9 mouse cellular contexts compared by ENCODE assay signal in genomic region chr1:102628061-102628460, GRCm38 (mm10).
DNase-seq lines count a peak whose midpoint lies in the region; ATAC-seq and TF ChIP-seq lines count a peak whose summit lies in the region.
"Had no signal": no experiment of that assay in that cellular context is flagged by ENCODE, and none has a peak within 500 bp of the region (broad histone marks: within the 10 kb centered on the region; RNA-seq: fewer than 3 reads in every experiment).

No protein-coding gene starts in this region.

- WGBS in hindbrain, embryonic 14.5 days, result 74% methylated on average over 7 of the region's 7 CpGs
- 77% methylated on average over 7 of the region's 7 CpGs for WGBS in lung, postnatal 0 days

- DNase-seq in Patski (ENCODE audit: low read depth, low spot score), result peak; percentile 97
- DNase-seq in cerebellum, postnatal 36 days, result peak; percentile 85 to 93
- peak; percentile 98 for DNase-seq in gastrocnemius, adult 18-20 months (ENCODE audit: low spot score)
- DNase-seq in hindbrain, embryonic 14.5 days (ENCODE audit: low spot score), result peak; percentile 93
- DNase-seq in layer of hippocampus, postnatal 14 days (ENCODE audit: low spot score in 2 of 2), result peak; percentile 99
- DNase-seq in lung, postnatal 0 days (ENCODE audit: low spot score), result peak; percentile 96
- peak; percentile 60 for DNase-seq in retina, adult 2 months (ENCODE audit: low read depth, low spot score)
- DNase-seq in thymus, postnatal 36 days, result peak; percentile 85 to 94

- POLR2A ChIA-PET in Patski (lab: Charles Lee), result no interaction called here

- no peak for TF ChIP-seq CTCF in Patski (IDR thresholded peaks at IDR 0.05)
- no peak for TF ChIP-seq CTCF in lung, postnatal 0 days (IDR thresholded peaks at IDR 0.05)

- no peak overlapping the region for H3K4me2 ChIP-seq in hindbrain, embryonic 14.5 days (replicated peaks)
- no peak overlapping the region for H3K4me2 ChIP-seq in lung, postnatal 0 days (replicated peaks; ENCODE audit: low read depth, low read length)

- no peaks in the 10 kb centered on the region for H3K36me3 ChIP-seq in hindbrain, embryonic 14.5 days (replicated peaks; ENCODE audit: control insufficient read depth, insufficient read depth)
- H3K36me3 ChIP-seq in lung, postnatal 0 days (ENCODE audit: insufficient read depth, low read length), result no peaks in the 10 kb centered on the region

- CTCF ChIA-PET in Patski (lab: Charles Lee), result interaction anchor here (0.9 kb wide), 1 partner anchor 9 kb away, joined by 3 read pairs; no protein-coding TSS in a partner anchor

- peak; percentile 100 for ATAC-seq in Patski
- ATAC-seq in hindbrain, embryonic 14.5 days (ENCODE audit: low FRiP score), result peak; percentile 99
- peak; percentile 99 for ATAC-seq in lung, postnatal 0 days

- H3K4me1 ChIP-seq in hindbrain, embryonic 14.5 days (replicated peaks; ENCODE audit: control insufficient read depth, insufficient read depth, low read length), result no peaks in the 10 kb centered on the region
- H3K4me1 ChIP-seq in lung, postnatal 0 days (ENCODE audit: insufficient read depth, low read depth, low read length), result no peaks in the 10 kb centered on the region
- H3K4me1 ChIP-seq: megakaryocyte, embryonic 14.5 days had no signal

- no peak for TF ChIP-seq EP300 in lung, postnatal 0 days (IDR thresholded peaks at IDR 0.05)

- no peaks in the 10 kb centered on the region for H3K27me3 ChIP-seq in Patski
- no peaks in the 10 kb centered on the region for H3K27me3 ChIP-seq in hindbrain, embryonic 14.5 days (ENCODE audit: control insufficient read depth, insufficient read depth, low read length)
- no peaks in the 10 kb centered on the region for H3K27me3 ChIP-seq in lung, postnatal 0 days (replicated peaks; ENCODE audit: insufficient read depth, low read length)
- H3K27me3 ChIP-seq: megakaryocyte, embryonic 14.5 days had no signal

- in situ Hi-C loops in Patski (cut with MboI; ENCODE audit: low pct_unique_long_range_greater_than_20kb), result no loop called here

- no peak overlapping the region for H3K4me3 ChIP-seq in hindbrain, embryonic 14.5 days (replicated peaks; ENCODE audit: low read length)
- no peak overlapping the region for H3K4me3 ChIP-seq in lung, postnatal 0 days (ENCODE audit: low read depth, low read length)
- H3K4me3 ChIP-seq: megakaryocyte, embryonic 14.5 days had no signal

- no peaks in the 10 kb centered on the region for H3K9me3 ChIP-seq in hindbrain, embryonic 14.5 days (ENCODE audit: control insufficient read depth, low read length)
- H3K9me3 ChIP-seq in lung, postnatal 0 days (ENCODE audit: low read length), result no peaks in the 10 kb centered on the region
- H3K9me3 ChIP-seq: megakaryocyte, embryonic 14.5 days had no signal

- no peak overlapping the region for H3K27ac ChIP-seq in hindbrain, embryonic 14.5 days
- H3K27ac ChIP-seq in lung, postnatal 0 days (ENCODE audit: low read length), result no peak overlapping the region

- no peak overlapping the region for H3K9ac ChIP-seq in hindbrain, embryonic 14.5 days
- no peak overlapping the region for H3K9ac ChIP-seq in lung, postnatal 0 days (replicated peaks; ENCODE audit: low read depth)
